Mouse (Mus musculus) hematopoietic multipotent progenitor cell, adult 10-12 weeks (in vitro differentiated cells): ENCODE results near the gene Calhm6. TPM values are rescaled to one million over a fixed set of nuclear protein-coding genes. Genes with fewer than 3 reads are reported as not detected.

ENCODE experiments used
- polyA plus RNA-seq: library from polyadenylated mRNA; stranded (reverse); fragments of >175 nt; gene quantifications from 2 replicates; pipeline ENCODE4 v1.2.3, GENCODE M21; 2012; ENCODE audit warnings: low replicate concordance

Calhm6 gene
- polyA plus RNA-seq, result 20.3 and 22.2 TPM in 2 replicates

GRCm38 (mm10) chr10:34127392-34128378 lies at the start of gene Calhm6:
Gene Calhm6 (minus strand): TSS chr10:34127984.

GRCm38 (mm10) chr10:34096418-34096883 lies 31.3 kb downstream of the Calhm6 start, which contains the start of gene Calhm5:
Gene Calhm5 (minus strand): TSS chr10:34096519.

Other genes with a start within 250 kb of the Calhm6 start
- gene Rsph4a, start 222.9 kb downstream of the Calhm6 start, polyA plus RNA-seq, result not detected in 2 replicates
- gene Zup1, start 176.7 kb downstream of the Calhm6 start, polyA plus RNA-seq, result 5.4 and 8.7 TPM in 2 replicates
- gene Rwdd1, start 108.4 kb downstream of the Calhm6 start, polyA plus RNA-seq, result 49.3 and 90.3 TPM in 2 replicates
- not detected in 2 replicates for gene Trappc3l, start 90.4 kb downstream of the Calhm6 start, polyA plus RNA-seq
- gene Calhm4, start 83.7 kb downstream of the Calhm6 start, polyA plus RNA-seq, result not detected in 2 replicates
- not detected in 2 replicates for gene Calhm5, start 31.5 kb downstream of the Calhm6 start, polyA plus RNA-seq
- 2.7 and 5.2 TPM in 2 replicates for gene Dse, start 79.7 kb upstream of the Calhm6 start, polyA plus RNA-seq
- 25.7 and 51.4 TPM in 2 replicates for gene Tspyl1, start 154.2 kb upstream of the Calhm6 start, polyA plus RNA-seq
- gene Tspyl4, start 169.5 kb upstream of the Calhm6 start, polyA plus RNA-seq, result 3.7 and 4.4 TPM in 2 replicates